Mouse (Mus musculus) heart, postnatal 4 days (tissue): ENCODE data around the gene H2al1b. TPM values are rescaled to one million over a fixed set of nuclear protein-coding genes. Genes with fewer than 3 reads are reported as not detected.

Experiments used
- total RNA-seq, 2 experiments: library from RNA; stranded (reverse); gene quantifications; 2 replicates each; pipeline ENCODE4 v1.2.3; 2021

H2al1b gene
- total RNA-seq, 2 experiments from 2014 or later, result not detected

Other genes starting within 250 kb of the H2al1b start
- gene H2al1a, start 3.2 kb upstream of the H2al1b start, total RNA-seq, result not detected
- gene H2al1c, start 3.2 kb downstream of the H2al1b start, total RNA-seq, result not detected
- gene H2al1d, start 6.4 kb downstream of the H2al1b start, total RNA-seq, result not detected
- gene H2al1e, start 9.5 kb downstream of the H2al1b start, total RNA-seq, result not detected
- gene H2al1f, start 12.7 kb downstream of the H2al1b start, total RNA-seq, result not detected
- not detected for gene H2al1g, start 15.8 kb downstream of the H2al1b start, total RNA-seq
- gene H2al1h, start 19.1 kb downstream of the H2al1b start, total RNA-seq, result not detected
- not detected for gene H2al1i, start 22.2 kb downstream of the H2al1b start, total RNA-seq
- gene H2al1j, start 25.4 kb downstream of the H2al1b start, total RNA-seq, result not detected